Mouse (Mus musculus) urinary bladder, postnatal 14 days (tissue): Measurements from ENCODE around the gene Dnm1.
"Not testable (repeated sequence)": the region's sequence is repeated elsewhere in the genome, so short reads cannot be mapped to it uniquely, and the experiment has no call there.

Experiments used
- DNase-seq: peaks from one replicate; pipeline ENCODE4 v3.0.0; 2021; ENCODE audit warnings: low spot score

Gene Dnm1

DNA sequence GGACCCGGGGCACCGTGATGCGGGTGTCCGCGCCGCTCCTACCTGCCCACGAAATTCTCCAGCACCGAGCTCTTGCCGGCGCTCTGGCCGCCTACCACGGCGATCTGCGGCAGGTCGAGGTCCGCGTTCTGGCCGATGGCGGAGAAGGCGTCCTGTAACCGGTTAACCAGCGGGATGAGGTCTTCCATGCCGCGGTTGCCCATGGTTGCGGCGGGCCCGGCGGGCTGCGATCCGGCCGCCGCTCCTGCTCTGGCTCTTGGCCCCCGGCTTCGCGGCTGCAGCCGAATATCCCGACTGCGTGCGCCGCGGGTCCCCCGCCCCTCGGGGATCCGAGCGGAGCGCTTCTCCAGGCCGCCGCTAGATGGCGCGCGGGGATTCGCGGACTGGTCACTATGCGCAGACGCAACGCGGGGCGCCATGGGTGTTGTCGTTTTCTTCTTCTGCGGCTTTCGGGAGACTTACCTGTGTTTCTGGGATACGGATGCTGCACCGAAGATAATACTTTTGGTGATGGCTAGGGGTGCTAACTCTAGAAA lies at the start of gene Dnm1:
TSS of gene Dnm1 (minus strand) at position 332 of the 536 bp plus-strand sequence.
- peak; percentile 90 for DNase-seq

GRCm38 (mm10) chr2:32396695-32397094 lies 43.6 kb upstream of the Dnm1 start:
- no peak for DNase-seq

- peak; percentile 91 for DNase-seq
Measured at GRCm38 (mm10) chr2:32395946-32396621, 42.9 kb upstream of the Dnm1 start.

DNA sequence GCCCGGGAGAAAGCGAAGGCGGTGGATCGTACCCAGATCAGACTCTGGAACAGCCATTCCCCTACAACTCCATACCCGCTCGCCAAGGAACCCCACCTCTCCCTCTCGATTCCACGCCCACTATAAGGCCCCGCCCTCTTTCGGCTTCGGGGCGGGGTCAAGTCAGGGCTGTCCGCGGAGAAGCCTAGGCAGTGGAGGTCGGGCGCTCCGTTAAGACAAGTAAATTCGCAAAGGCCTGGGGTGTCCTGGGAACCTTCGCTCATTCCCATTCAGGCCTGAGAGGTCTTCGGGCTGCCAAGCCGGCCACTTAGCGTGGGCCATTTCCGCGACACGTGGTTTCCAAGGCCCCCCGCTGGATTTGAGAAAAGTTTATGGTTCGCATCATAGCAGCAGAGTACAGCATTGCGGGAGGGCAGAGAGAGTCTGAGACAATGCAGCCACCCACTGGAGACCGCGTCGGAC lies 42.4 kb upstream of the Dnm1 start, which contains the start of gene Ptges2:
TSS of gene Ptges2 (plus strand) at position 413 of the 462 bp plus-strand sequence.
- DNase-seq = peak; percentile 92

DNA sequence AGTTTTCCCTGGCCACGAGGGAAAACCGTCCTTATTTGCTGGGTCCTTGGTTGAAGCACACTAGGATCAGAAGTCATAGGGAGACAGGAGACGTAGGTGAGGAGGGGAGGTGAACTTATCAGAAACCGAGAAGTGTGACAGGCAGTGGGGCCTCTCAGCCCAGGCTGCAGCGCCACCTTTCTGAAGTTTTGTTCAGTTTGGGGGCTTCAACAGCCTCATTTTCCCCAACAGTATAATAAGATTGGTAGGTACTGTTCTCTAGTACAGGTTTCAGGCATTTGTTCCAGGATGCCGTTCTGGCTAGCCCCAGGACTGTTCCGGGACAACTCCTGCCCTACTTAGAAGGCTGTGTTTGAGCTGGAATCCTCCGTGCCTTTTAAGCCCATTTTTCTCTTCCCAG lies 41.8 kb upstream of the Dnm1 start:
- peak; percentile 36 for DNase-seq

DNA sequence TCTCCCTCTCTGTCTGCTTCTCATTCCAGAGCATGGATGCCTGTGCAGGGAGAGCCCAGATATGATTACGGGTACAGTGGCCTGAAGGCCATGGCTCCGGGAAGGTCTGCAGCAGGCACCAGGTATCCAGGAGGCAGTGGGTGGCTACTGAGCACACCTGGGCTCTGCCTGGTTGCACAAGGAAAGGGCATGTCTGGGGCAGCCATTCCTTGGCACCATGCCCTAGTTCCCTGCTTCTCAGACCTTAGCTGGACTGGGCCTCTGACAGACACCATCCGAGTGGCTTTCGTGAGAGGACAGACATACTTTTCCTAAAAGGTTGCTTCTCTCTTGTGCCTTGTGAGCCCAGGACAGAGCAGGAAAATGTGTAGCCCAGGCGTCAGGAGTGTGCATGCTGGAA lies 38.9 kb upstream of the Dnm1 start:
- DNase-seq = peak; percentile 70

DNA sequence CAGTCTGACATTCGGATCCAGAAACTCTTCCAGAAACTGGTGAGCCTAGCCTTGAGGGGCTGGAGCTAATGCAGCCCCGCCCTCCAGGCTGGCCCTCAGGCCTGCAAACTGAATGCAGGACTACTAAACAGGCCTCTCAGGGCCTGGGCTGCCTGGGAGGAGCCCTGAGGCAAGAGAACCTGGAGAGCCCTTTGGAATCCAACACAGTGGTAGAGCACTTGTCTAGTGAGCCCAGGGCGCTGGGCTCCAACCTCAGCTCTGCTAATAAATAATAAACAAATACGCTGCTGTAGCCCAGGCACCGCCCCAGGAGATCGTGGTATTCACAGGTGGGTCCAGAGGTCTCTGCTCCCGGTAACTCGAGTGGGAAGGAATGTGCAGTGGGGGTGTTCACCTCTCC lies 37.7 kb upstream of the Dnm1 start:
- DNase-seq = no peak

GRCm38 (mm10) chr2:32389157-32389556 lies 36.0 kb upstream of the Dnm1 start:
- no peak for DNase-seq

DNA sequence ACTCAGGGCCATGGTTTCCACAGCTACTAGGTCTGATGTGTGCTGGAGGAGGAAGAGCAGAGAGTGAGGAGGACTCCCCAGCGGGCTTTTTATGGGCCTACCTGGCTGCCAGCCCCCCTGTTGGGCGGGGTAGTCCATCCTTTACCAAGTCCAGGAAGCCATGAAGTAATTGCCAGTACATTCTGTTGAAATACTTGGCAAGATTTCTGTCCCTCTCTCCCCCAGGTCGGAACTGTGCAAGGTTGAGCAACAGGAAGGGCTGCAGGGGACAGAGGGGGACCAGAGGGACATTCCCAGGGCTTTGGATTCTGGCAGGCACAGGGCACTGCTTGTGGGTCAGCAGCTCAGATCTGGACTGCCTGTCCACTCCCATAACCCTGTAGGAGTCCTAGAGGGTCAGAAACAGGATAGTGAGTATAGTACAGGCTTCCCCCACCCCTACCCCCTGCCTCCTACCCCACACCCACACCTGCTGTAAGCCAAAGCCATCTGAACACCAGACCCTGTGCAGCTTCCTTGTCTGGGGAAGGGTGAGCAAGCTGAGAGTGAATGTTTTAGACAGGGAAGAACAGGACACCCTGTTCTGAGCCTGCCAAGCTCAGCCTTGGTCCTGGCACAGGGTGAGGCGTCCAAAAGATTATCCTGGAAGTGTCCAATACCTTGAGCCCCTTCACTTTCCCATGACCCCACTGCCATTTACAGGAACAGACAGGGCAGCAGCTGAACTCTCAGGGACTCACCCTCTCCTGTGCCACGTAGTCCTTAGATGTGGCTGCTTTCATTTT lies 34.8 kb upstream of the Dnm1 start, which contains the start of gene Lcn2:
TSS of gene Lcn2 (minus strand) at position 547 of the 785 bp plus-strand sequence.
- DNase-seq = no peak

- no peak for DNase-seq
Measured at GRCm38 (mm10) chr2:32382689-32383088, 29.6 kb upstream of the Dnm1 start.

DNA sequence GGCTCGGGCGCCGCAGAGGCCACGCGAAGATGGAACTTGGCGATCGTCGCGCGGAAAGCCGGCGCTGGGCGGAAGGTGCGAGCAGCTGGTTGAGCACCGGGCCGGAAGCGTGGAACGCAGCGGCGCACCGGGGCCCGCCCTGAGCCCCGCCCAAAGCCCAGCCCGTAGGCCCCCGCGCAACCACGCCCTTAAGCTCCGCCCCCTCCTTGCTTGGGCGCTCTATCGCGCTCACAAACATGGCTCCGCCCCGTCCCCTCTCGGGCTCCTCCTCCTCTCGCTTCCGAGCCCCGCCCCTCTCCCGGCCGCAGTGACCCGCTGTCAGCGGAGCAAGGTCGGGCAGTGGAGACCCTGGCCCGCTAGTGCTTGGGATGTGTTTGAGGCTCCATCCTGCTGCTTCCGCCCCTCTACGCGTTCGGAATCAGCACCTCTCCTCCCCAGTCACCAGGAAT lies 28.7 kb upstream of the Dnm1 start, which contains the start of gene 1110008P14Rik:
TSS of gene 1110008P14Rik (minus strand) at position 164 of the 449 bp plus-strand sequence.
- peak; percentile 97 for DNase-seq

GRCm38 (mm10) chr2:32381141-32381774 lies 28.1 kb upstream of the Dnm1 start:
- peak; percentile 33 for DNase-seq

GRCm38 (mm10) chr2:32380001-32380500 lies 26.9 kb upstream of the Dnm1 start:
- DNase-seq = no peak

GRCm38 (mm10) chr2:32376963-32377362 lies 23.8 kb upstream of the Dnm1 start:
- DNase-seq = no peak

GRCm38 (mm10) chr2:32375317-32375940 lies 22.3 kb upstream of the Dnm1 start:
- DNase-seq = no peak

DNA sequence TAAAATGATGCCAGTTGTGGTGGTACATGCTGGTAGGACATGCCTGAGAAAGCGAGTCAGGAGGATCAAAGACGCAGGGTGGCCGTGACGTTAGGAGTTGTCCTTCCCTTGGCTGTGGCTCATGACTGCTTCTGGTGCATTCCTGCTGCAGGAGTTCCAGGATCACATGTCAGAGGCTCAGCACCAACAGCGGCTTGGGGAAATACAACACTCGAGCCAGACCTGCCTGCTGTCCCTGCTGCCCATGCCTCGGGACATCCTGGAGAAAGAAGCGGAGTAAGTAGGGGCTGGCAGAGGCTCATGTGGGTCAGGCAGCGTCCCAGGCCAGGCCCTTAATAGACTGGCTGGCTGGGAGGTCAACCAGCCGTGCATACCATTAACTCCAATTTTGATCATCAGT lies 21.1 kb upstream of the Dnm1 start:
- no peak for DNase-seq

GRCm38 (mm10) chr2:32367315-32367714 lies 14.2 kb upstream of the Dnm1 start:
- no peak for DNase-seq

DNA sequence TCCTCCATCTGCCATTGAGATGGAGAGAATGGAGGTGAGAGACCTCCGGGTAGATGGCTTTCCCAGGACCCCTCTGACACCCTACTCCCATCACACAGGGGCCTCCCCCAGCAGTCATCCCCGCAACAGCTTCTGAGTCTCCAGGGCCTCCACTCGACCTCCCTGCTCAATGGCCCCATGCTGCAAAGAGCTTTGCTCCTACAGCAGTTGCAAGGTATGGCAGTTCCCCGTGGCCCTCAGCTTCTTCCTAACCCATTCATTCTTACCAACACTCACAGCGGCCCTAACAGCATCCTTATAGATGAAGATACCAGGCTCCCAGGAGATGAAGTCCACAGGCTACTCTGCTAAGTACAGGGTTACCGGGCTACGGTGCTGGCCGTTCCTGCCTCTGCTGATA lies 11.0 kb upstream of the Dnm1 start:
- no peak for DNase-seq

- DNase-seq = peak; percentile 53
Measured at GRCm38 (mm10) chr2:32363376-32364106, 10.4 kb upstream of the Dnm1 start.

DNA sequence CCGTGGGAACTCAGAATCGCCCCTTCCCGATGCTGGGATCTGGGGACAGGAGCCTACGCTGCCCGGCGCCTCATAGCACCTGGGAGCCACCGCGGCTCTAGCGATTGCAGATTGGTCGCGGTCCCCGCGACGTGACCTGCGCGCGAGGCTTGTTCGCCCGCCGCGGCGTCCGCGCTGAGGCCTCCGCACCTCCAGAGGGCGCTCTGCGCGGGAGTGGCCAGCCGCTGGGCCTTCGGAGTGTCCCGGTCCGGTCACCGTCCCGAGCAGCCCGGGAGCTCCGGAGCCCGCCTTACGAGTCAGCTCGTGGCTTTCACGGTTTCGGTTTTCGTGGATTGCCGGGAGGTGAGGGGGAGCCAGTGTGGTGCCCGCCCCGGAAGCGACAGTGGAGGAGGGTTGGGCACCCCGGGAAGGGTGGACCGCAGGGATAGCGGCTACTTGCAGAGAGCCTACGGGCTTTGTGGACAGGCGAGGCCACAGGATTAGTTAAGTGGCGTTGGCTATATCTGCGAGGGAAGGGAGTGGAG lies 9.7 kb upstream of the Dnm1 start:
- peak; percentile 91 for DNase-seq

DNA sequence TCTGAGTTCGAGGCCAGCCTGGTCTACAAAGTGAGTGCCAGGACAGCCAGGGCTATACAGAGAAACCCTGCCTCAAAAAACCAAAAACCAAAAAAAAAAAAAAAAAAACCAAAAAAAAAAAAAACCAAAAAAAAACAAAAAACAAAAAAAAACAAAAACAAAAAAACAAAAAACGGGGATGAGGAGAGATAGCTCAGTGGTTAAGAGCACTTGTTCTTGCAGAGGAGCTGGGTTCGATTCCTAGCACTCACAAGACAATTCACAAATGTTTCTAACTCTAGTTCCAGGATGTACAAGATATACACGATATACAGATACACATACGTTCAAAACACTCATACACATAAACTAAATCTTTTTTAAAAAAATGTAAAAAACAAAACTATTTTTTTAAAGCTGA lies 9.1 kb upstream of the Dnm1 start:
- DNase-seq = not testable (repeated sequence)
